Comparison of ENCODE assay signal across 9 mouse cellular contexts in genomic region chr13:57259920-57260319, GRCm38 (mm10).
DNase-seq lines count a peak whose midpoint lies in the region; ATAC-seq lines count a peak whose summit lies in the region.
"Had no signal": no experiment of that assay in that cellular context is flagged by ENCODE, and none has a peak within 500 bp of the region (broad histone marks: within the 10 kb centered on the region; RNA-seq: fewer than 3 reads in every experiment).

No protein-coding gene starts in this region.

- no peak overlapping the region for H3K4me2 ChIP-seq in forebrain, embryonic 11.5 days (ENCODE audit: low read depth, low read length, severe bottlenecking)
- H3K4me2 ChIP-seq in hindbrain, embryonic 11.5 days (replicated peaks; ENCODE audit: low read depth, low read length): no peak overlapping the region
- H3K4me2 ChIP-seq: heart, embryonic 15.5 days had no signal

- no peaks in the 10 kb centered on the region for H3K36me3 ChIP-seq in forebrain, embryonic 11.5 days (ENCODE audit: control insufficient read depth, insufficient read depth, low read length)
- no peaks in the 10 kb centered on the region for H3K36me3 ChIP-seq in hindbrain, embryonic 11.5 days (ENCODE audit: control insufficient read depth, insufficient read depth, low read length)
- H3K36me3 ChIP-seq: heart, embryonic 15.5 days had no signal

- WGBS in forebrain, embryonic 11.5 days: 9% methylated on average over 6 of the region's 6 CpGs
- 8% methylated on average over 6 of the region's 6 CpGs for WGBS in hindbrain, embryonic 11.5 days

- no peak for ATAC-seq in forebrain, embryonic 11.5 days (replicated peaks; ENCODE audit: low FRiP score)
- no peak for ATAC-seq in hindbrain, embryonic 11.5 days (ENCODE audit: low FRiP score)
- ATAC-seq in megakaryocyte progenitor cell, adult 5-6 weeks (replicated peaks; ENCODE audit: poor library complexity): peak; percentile 65
- no peak for ATAC-seq in megakaryocyte-erythroid progenitor cell, adult 5-6 weeks (replicated peaks; ENCODE audit: low FRiP score, low TSS enrichment, poor library complexity, severe bottlenecking)

- H3K9ac ChIP-seq in forebrain, embryonic 11.5 days (ENCODE audit: low read length): no peak overlapping the region
- no peak overlapping the region for H3K9ac ChIP-seq in hindbrain, embryonic 11.5 days (ENCODE audit: low read depth, low read length)
- H3K9ac ChIP-seq: heart, embryonic 15.5 days had no signal

- H3K4me3 ChIP-seq in forebrain, embryonic 11.5 days (ENCODE audit: low read depth, low read length): no peak overlapping the region
- H3K4me3 ChIP-seq in hindbrain, embryonic 11.5 days (ENCODE audit: low read depth, low read length): no peak overlapping the region
- H3K4me3 ChIP-seq: heart, embryonic 15.5 days had no signal

- no peak overlapping the region for H3K27ac ChIP-seq in forebrain, embryonic 11.5 days (ENCODE audit: low read depth, low read length)
- H3K27ac ChIP-seq in hindbrain, embryonic 11.5 days (ENCODE audit: low read depth, low read length): no peak overlapping the region
- H3K27ac ChIP-seq: heart, embryonic 15.5 days had no signal

- H3K27me3 ChIP-seq in forebrain, embryonic 11.5 days (ENCODE audit: control insufficient read depth, insufficient read depth, low read length): no peaks in the 10 kb centered on the region
- no peaks in the 10 kb centered on the region for H3K27me3 ChIP-seq in hindbrain, embryonic 11.5 days (ENCODE audit: control insufficient read depth, insufficient read depth, low read length)
- H3K27me3 ChIP-seq: heart, embryonic 15.5 days had no signal

- peak; percentile 51 for DNase-seq in Muller cell, postnatal 12 days (ENCODE audit: inconsistent ontology term)
- peak; percentile 57 for DNase-seq in brain, embryonic 18.5 days (ENCODE audit: low read depth, low spot score)
- peak; percentile 88 for DNase-seq in forebrain, embryonic 11.5 days (ENCODE audit: low spot score)
- peak; percentile 91 for DNase-seq in hindbrain, embryonic 11.5 days (ENCODE audit: low spot score)
- DNase-seq in layer of hippocampus, postnatal 10 days (ENCODE audit: low spot score in 2 of 2): peak; percentile 92 to 93
- DNase-seq in right cerebral cortex, postnatal 4 days: peak; percentile 92

- H3K4me1 ChIP-seq in forebrain, embryonic 11.5 days (replicated peaks; ENCODE audit: control insufficient read depth, insufficient read depth, low read length): no peaks in the 10 kb centered on the region
- no peaks in the 10 kb centered on the region for H3K4me1 ChIP-seq in hindbrain, embryonic 11.5 days (replicated peaks; ENCODE audit: control insufficient read depth, insufficient read depth, low read length)
- H3K4me1 ChIP-seq: heart, embryonic 15.5 days had no signal

- no peaks in the 10 kb centered on the region for H3K9me3 ChIP-seq in forebrain, embryonic 11.5 days (ENCODE audit: control insufficient read depth, low read length)
- no peaks in the 10 kb centered on the region for H3K9me3 ChIP-seq in hindbrain, embryonic 11.5 days (ENCODE audit: control insufficient read depth, low read length)
- H3K9me3 ChIP-seq: heart, embryonic 15.5 days had no signal
